Mouse (Mus musculus) MEL (cell line): ENCODE measurements around the gene Gpr89. TPM values are rescaled to one million over a fixed set of nuclear protein-coding genes. Genes with fewer than 3 reads are reported as not detected.

Experiments
- DNase-seq: peaks from one replicate; pipeline ENCODE4 v3.0.0; 2011; ENCODE audit warnings: low read depth, low spot score
- H3K27ac ChIP-seq: 2 replicates; pipeline ENCODE4 v1.5.1; 2012; ENCODE audit warnings: low read depth, mild to moderate bottlenecking, control low read depth, low read length, moderate library complexity; ENCODE audit not compliant: control insufficient read depth
- H3K27me3 ChIP-seq, 2 experiments: fragments of 150-350 bp in 1 of 2; sonication (generic) in 1 of 2; 2 replicates each; pipeline ENCODE4 v1.6.1; 2012; ENCODE audit warnings: low read length in 2 of 2, mild to moderate bottlenecking in 2 of 2, improper control_type of control experiment in 1 of 2, moderate library complexity in 1 of 2; ENCODE audit not compliant: insufficient read depth in 2 of 2, control insufficient read depth in 1 of 2
- H3K36me3 ChIP-seq, 2 experiments: 2 replicates each; pipeline ENCODE4 v1.6.1; 2012 to 2014; ENCODE audit warnings: low read length in 2 of 2, improper control_type of control experiment in 1 of 2, inconsistent platforms in 1 of 2, mild to moderate bottlenecking in 1 of 2; ENCODE audit not compliant: insufficient read depth in 2 of 2, control insufficient read depth in 1 of 2
- H3K4me1 ChIP-seq, 2 experiments: fragments of 150-350 bp in 1 of 2; sonication (generic) in 1 of 2; 2 replicates each; pipeline ENCODE4 v1.6.1; 2012; ENCODE audit warnings: low read length in 2 of 2, improper control_type of control experiment in 1 of 2, mild to moderate bottlenecking in 1 of 2; ENCODE audit not compliant: insufficient read depth in 2 of 2, control insufficient read depth in 1 of 2
- H3K4me3 ChIP-seq, 2 experiments: fragments of 150-350 bp in 1 of 2; sonication (generic) in 1 of 2; 2 replicates each; pipeline ENCODE4 v1.5.1; 2012; ENCODE audit warnings: low read depth in 2 of 2, low read length in 2 of 2, mild to moderate bottlenecking in 2 of 2, moderate library complexity in 2 of 2, control low read depth in 1 of 2, improper control_type of control experiment in 1 of 2; ENCODE audit not compliant: control insufficient read depth in 1 of 2, insufficient read depth in 1 of 2
- H3K79me2 ChIP-seq: 2 replicates; pipeline ENCODE4 v1.6.1; 2012; ENCODE audit warnings: mild to moderate bottlenecking, low read length, moderate library complexity; ENCODE audit not compliant: control insufficient read depth, poor library complexity, insufficient read depth
- H3K9ac ChIP-seq: 2 replicates; pipeline ENCODE4 v1.6.1; 2012; ENCODE audit warnings: low read depth, mild to moderate bottlenecking, control low read depth, low read length, moderate library complexity; ENCODE audit not compliant: control insufficient read depth, poor library complexity, severe bottlenecking
- H3K9me3 ChIP-seq: fragments of 150-350 bp; sonication (generic); replicated peaks from 2 replicates; pipeline ENCODE4 v1.6.1; 2012; ENCODE audit warnings: mild to moderate bottlenecking, low read length, improper control_type of control experiment, moderate library complexity; ENCODE audit not compliant: insufficient read depth
- BHLHE40 ChIP-seq: IDR thresholded peaks from 2 replicates; pipeline ENCODE4 v1.6.1; 2012; ENCODE audit warnings: low read depth, mild to moderate bottlenecking, inconsistent platforms, low read length, improper control_type of control experiment, borderline replicate concordance
- CHD1 ChIP-seq: IDR thresholded peaks from 2 replicates; pipeline ENCODE4 v1.6.1; 2012; ENCODE audit warnings: low read depth, mild to moderate bottlenecking, inconsistent platforms, low read length, improper control_type of control experiment
- CHD2 ChIP-seq: IDR thresholded peaks from 2 replicates; pipeline ENCODE4 v1.6.1; 2011; ENCODE audit warnings: low read length, improper control_type of control experiment
- CTCF ChIP-seq, 3 experiments: IDR thresholded peaks in 2 of 3; conservative IDR thresholded peaks in 1 of 3; 2 replicates each; pipeline ENCODE4 v1.5.1; 2011 to 2012; ENCODE audit warnings: low read length in 3 of 3, low read depth in 2 of 3, mild to moderate bottlenecking in 2 of 3, improper control_type of control experiment in 1 of 3, inconsistent platforms in 1 of 3, mixed read lengths in 1 of 3, moderate library complexity in 1 of 3; ENCODE audit not compliant: control insufficient read depth in 1 of 3, insufficient read depth in 1 of 3, poor library complexity in 1 of 3, severe bottlenecking in 1 of 3
- E2F4 ChIP-seq: IDR thresholded peaks from 2 replicates; pipeline ENCODE4 v1.6.1; 2011; ENCODE audit warnings: low read depth, low read length, improper control_type of control experiment, borderline replicate concordance
- ELF1 ChIP-seq: IDR thresholded peaks from 2 replicates; pipeline ENCODE4 v1.6.1; 2014; ENCODE audit warnings: low read depth, mild to moderate bottlenecking, inconsistent platforms, low read length, improper control_type of control experiment, moderate library complexity
- EP300 ChIP-seq, 2 experiments: IDR thresholded peaks; 2 replicates each; pipeline ENCODE4 v1.6.1; 2011; ENCODE audit warnings: improper control_type of control experiment in 2 of 2, low read length in 2 of 2, low read depth in 1 of 2, mild to moderate bottlenecking in 1 of 2
- ETS1 ChIP-seq: IDR thresholded peaks from 2 replicates; pipeline ENCODE4 v1.6.1; 2012; ENCODE audit warnings: low read depth, mild to moderate bottlenecking, inconsistent platforms, low read length, improper control_type of control experiment, moderate library complexity
- GABPA ChIP-seq: IDR thresholded peaks from 2 replicates; pipeline ENCODE4 v1.6.1; 2012; ENCODE audit warnings: low read depth, mild to moderate bottlenecking, inconsistent platforms, low read length, improper control_type of control experiment, moderate library complexity
- GATA1 ChIP-seq: IDR thresholded peaks from 2 replicates; pipeline ENCODE4 v1.6.1; 2011; ENCODE audit warnings: low read depth, low read length, improper control_type of control experiment
- HCFC1 ChIP-seq: IDR thresholded peaks from 2 replicates; pipeline ENCODE4 v1.6.1; 2012; ENCODE audit warnings: low read depth, mild to moderate bottlenecking, inconsistent platforms, low read length, improper control_type of control experiment, moderate library complexity
- JUND ChIP-seq: IDR thresholded peaks from 2 replicates; pipeline ENCODE4 v1.6.1; 2011; ENCODE audit warnings: low read depth, mild to moderate bottlenecking, improper control_type of control experiment, low read length
- KAT2A ChIP-seq: conservative IDR thresholded peaks from 2 replicates; pipeline ENCODE4 v1.6.1; 2012; ENCODE audit warnings: low read depth, low read length, improper control_type of control experiment, inconsistent platforms
- MAFK ChIP-seq: IDR thresholded peaks from 2 replicates; pipeline ENCODE4 v1.6.1; 2011; ENCODE audit warnings: low read depth, mild to moderate bottlenecking, low read length, improper control_type of control experiment, borderline replicate concordance
- MAX ChIP-seq: IDR thresholded peaks from 2 replicates; pipeline ENCODE4 v1.6.1; 2011; ENCODE audit warnings: low read length, improper control_type of control experiment
- MAZ ChIP-seq: IDR thresholded peaks from 2 replicates; pipeline ENCODE4 v1.6.1; 2012; ENCODE audit warnings: low read depth, mild to moderate bottlenecking, inconsistent platforms, low read length, improper control_type of control experiment
- MEF2A ChIP-seq: IDR thresholded peaks from 2 replicates; pipeline ENCODE4 v1.6.1; 2014; ENCODE audit warnings: low read depth, mild to moderate bottlenecking, inconsistent platforms, low read length, improper control_type of control experiment; ENCODE audit not compliant: poor library complexity, insufficient replicate concordance, severe bottlenecking; ENCODE audit errors: extremely low read depth
- MXI1 ChIP-seq: IDR thresholded peaks from 2 replicates; pipeline ENCODE4 v1.6.1; 2011; ENCODE audit warnings: mild to moderate bottlenecking, low read depth, low read length, improper control_type of control experiment
- MYB ChIP-seq: IDR thresholded peaks from 2 replicates; pipeline ENCODE4 v1.6.1; 2011; ENCODE audit warnings: mild to moderate bottlenecking, low read depth, low read length, improper control_type of control experiment
- MYC ChIP-seq: IDR thresholded peaks from 2 replicates; pipeline ENCODE4 v1.6.1; 2011; ENCODE audit warnings: low read depth, mild to moderate bottlenecking, low read length, improper control_type of control experiment, moderate library complexity
- NELFE ChIP-seq: IDR thresholded peaks from 2 replicates; pipeline ENCODE4 v1.6.1; 2011; ENCODE audit warnings: low read depth, low read length, improper control_type of control experiment
- NRF1 ChIP-seq: IDR thresholded peaks from 2 replicates; pipeline ENCODE4 v1.6.1; 2014; ENCODE audit warnings: low read depth, mild to moderate bottlenecking, inconsistent platforms, low read length, improper control_type of control experiment, moderate library complexity; ENCODE audit not compliant: poor library complexity, insufficient read depth, severe bottlenecking
- POLR2A ChIP-seq, 2 experiments: IDR thresholded peaks; 2 replicates each; pipeline ENCODE4 v1.6.1; 2011 to 2012; ENCODE audit warnings: low read length in 2 of 2, mild to moderate bottlenecking in 2 of 2, control low read depth in 1 of 2, improper control_type of control experiment in 1 of 2, low read depth in 1 of 2, moderate library complexity in 1 of 2; ENCODE audit not compliant: control insufficient read depth in 1 of 2, insufficient read depth in 1 of 2, poor library complexity in 1 of 2
- POLR2AphosphoS2 ChIP-seq: IDR thresholded peaks from 2 replicates; pipeline ENCODE4 v1.6.1; 2011; ENCODE audit warnings: low read length, improper control_type of control experiment
- POLR2AphosphoS5 ChIP-seq: IDR thresholded peaks from 2 replicates; pipeline ENCODE4 v1.6.1; 2012; ENCODE audit warnings: low read depth, borderline replicate concordance, mild to moderate bottlenecking, inconsistent platforms, low read length, moderate library complexity, mixed read lengths
- RAD21 ChIP-seq: IDR thresholded peaks from 2 replicates; pipeline ENCODE4 v1.6.1; 2011; ENCODE audit warnings: mild to moderate bottlenecking, low read depth, low read length, improper control_type of control experiment
- RCOR1 ChIP-seq: IDR thresholded peaks from 2 replicates; pipeline ENCODE4 v1.6.1; 2012; ENCODE audit warnings: low read depth, mild to moderate bottlenecking, inconsistent platforms, low read length, improper control_type of control experiment
- SIN3A ChIP-seq: IDR thresholded peaks from 2 replicates; pipeline ENCODE4 v1.6.1; 2012; ENCODE audit warnings: low read length, improper control_type of control experiment, inconsistent platforms
- SMC3 ChIP-seq: IDR thresholded peaks from 2 replicates; pipeline ENCODE4 v1.6.1; 2011; ENCODE audit warnings: low read depth, low read length, improper control_type of control experiment
- TAL1 ChIP-seq: IDR thresholded peaks from 2 replicates; pipeline ENCODE4 v1.6.1; 2012; ENCODE audit warnings: mild to moderate bottlenecking, inconsistent platforms, low read length, moderate library complexity, mixed read lengths
- TBP ChIP-seq: IDR thresholded peaks from 2 replicates; pipeline ENCODE4 v1.8.0; 2011; ENCODE audit warnings: low read depth, low read length, improper control_type of control experiment
- TCF12 ChIP-seq: IDR thresholded peaks from 2 replicates; pipeline ENCODE4 v1.6.1; 2014; ENCODE audit warnings: low read depth, mild to moderate bottlenecking, inconsistent platforms, low read length, improper control_type of control experiment, moderate library complexity
- UBTF ChIP-seq: IDR thresholded peaks from 2 replicates; pipeline ENCODE4 v1.6.1; 2012; ENCODE audit warnings: low read depth, mild to moderate bottlenecking, inconsistent platforms, low read length, improper control_type of control experiment, moderate library complexity, borderline replicate concordance; ENCODE audit not compliant: insufficient read depth
- USF1 ChIP-seq: IDR thresholded peaks from 2 replicates; pipeline ENCODE4 v1.6.1; 2014; ENCODE audit warnings: low read depth, mild to moderate bottlenecking, inconsistent platforms, low read length, improper control_type of control experiment, moderate library complexity
- ZC3H11A ChIP-seq: IDR thresholded peaks from 2 replicates; pipeline ENCODE4 v1.6.1; 2012; ENCODE audit warnings: low read depth, mild to moderate bottlenecking, inconsistent platforms, low read length, improper control_type of control experiment
- ZKSCAN1 ChIP-seq: IDR thresholded peaks from 2 replicates; pipeline ENCODE4 v1.6.1; 2012; ENCODE audit warnings: low read depth, mild to moderate bottlenecking, inconsistent platforms, low read length, improper control_type of control experiment, moderate library complexity
- ZMIZ1 ChIP-seq: IDR thresholded peaks from 2 replicates; pipeline ENCODE4 v1.6.1; 2012; ENCODE audit warnings: low read depth, mild to moderate bottlenecking, inconsistent platforms, low read length, improper control_type of control experiment, moderate library complexity
- ZNF384 ChIP-seq: IDR thresholded peaks from 2 replicates; pipeline ENCODE4 v1.6.1; 2012; ENCODE audit warnings: low read depth, mild to moderate bottlenecking, inconsistent platforms, low read length, improper control_type of control experiment
- polyA plus RNA-seq, 2 experiments: library from polyadenylated mRNA; stranded (reverse) in 1 of 2; unstranded in 1 of 2; fragments of >175 nt in 1 of 2; fragments of >200 nt in 1 of 2; gene quantifications; 2 replicates each; pipeline versions ENCODE4 v1.2.1 to v1.2.4; 2012; ENCODE audit warnings: low replicate concordance in 2 of 2, low read depth in 1 of 2; ENCODE audit not compliant: insufficient read length in 2 of 2, insufficient read depth in 1 of 2, missing spikeins in 1 of 2
- total RNA-seq: library from RNA; depleted of rRNA; stranded (reverse); fragments of 300-350 nt; gene quantifications from 2 replicates; pipeline ENCODE4 v1.2.3, GENCODE M21; 2012

Gpr89 gene
- total and polyA plus RNA-seq, 3 experiments, result 56.7 to 69.9 TPM; not detected in 1

DNA sequence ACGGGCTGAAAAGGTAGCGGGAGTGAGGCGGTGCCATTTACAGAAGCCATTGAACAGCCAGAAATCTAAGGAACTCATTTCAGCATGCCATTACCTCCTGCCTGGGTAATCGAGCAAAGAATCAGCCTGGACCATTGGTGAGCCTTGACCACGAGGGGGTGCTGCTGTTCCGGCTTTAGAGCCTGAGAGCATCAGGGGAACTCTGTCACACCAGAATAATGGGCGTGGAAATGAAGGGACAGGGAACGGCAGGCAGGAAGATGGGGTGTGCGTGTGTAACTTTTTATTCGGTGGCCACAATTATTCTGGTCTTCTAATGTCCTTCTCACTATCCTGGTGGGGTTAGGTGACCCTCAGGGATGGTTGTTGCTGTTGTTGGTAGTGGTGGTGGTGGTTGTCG, 33.6 kb upstream of the Gpr89 start:
- peak; percentile 88 for DNase-seq
- H3K79me2 ChIP-seq, result no peaks in the 10 kb centered on the region
- no peak overlapping the region for H3K4me3 ChIP-seq
- H3K36me3 ChIP-seq, result no peaks in the 10 kb centered on the region
- H3K27ac ChIP-seq, result no peak overlapping the region
- H3K9ac ChIP-seq, result no peak overlapping the region
- H3K4me1 ChIP-seq, result no peaks in the 10 kb centered on the region
- H3K9me3 ChIP-seq, result no peaks in the 10 kb centered on the region
- peaks cover 5 to 9% of the 10 kb centered on the region in 2 experiments; a peak in 3 of 4 replicates for H3K27me3 ChIP-seq
- TF ChIP-seq ZKSCAN1 (no peak), RAD21 (peak; percentile 97), NRF1 (no peak), CHD2 (no peak), ZC3H11A (peak; percentile 89), MAZ (0 out of 2 replicates have a peak, but pooled peaks have one; percentile 43), POLR2AphosphoS5 (no peak), TAL1 (no peak), TBP (no peak), MAFK (no peak), EP300 (IDR thresholded peaks at IDR 0.05; ENCODE audit: low read depth in 1 of 2, low read length in 2 of 2) (no peak), TCF12 (no peak), JUND (no peak), GABPA (no peak), CHD1 (no peak), USF1 (0 out of 2 replicates have a peak, but pooled peaks have one; percentile 7), SIN3A (peak; percentile 47; the same call in 1 of the 2 replicates), MYB (no peak), ZNF384 (no peak), POLR2AphosphoS2 (no peak), ETS1 (no peak), POLR2A (IDR thresholded peaks at IDR 0.05; ENCODE audit: control insufficient read depth in 1 of 2, insufficient read depth in 1 of 2, low read depth in 1 of 2, low read length in 2 of 2, poor library complexity in 1 of 2) (no peak), MXI1 (no peak), MEF2A (no peak), NELFE (no peak), HCFC1 (0 out of 2 replicates have a peak, but pooled peaks have one; percentile 36), CTCF (IDR thresholded peaks at IDR 0.05 in 2 of 3, conservative IDR thresholded peaks at IDR 0.05 in 1 of 3; ENCODE audit: control insufficient read depth in 1 of 3, insufficient read depth in 1 of 3, low read depth in 2 of 3, low read length in 3 of 3, poor library complexity in 1 of 3, severe bottlenecking in 1 of 3) (peak; percentile 93 to 100 (median 98)), BHLHE40 (peak; percentile 43; the same call in 1 of the 2 replicates), RCOR1 (no peak), MYC (peak; percentile 64; the same call in 1 of the 2 replicates), ZMIZ1 (no peak), SMC3 (peak; percentile 96), UBTF (no peak), ELF1 (peak; percentile 31; the same call in 1 of the 2 replicates), KAT2A (no peak), E2F4 (no peak), GATA1 (peak; percentile 15; the same call in 1 of the 2 replicates), MAX (peak; percentile 65)
